Comparison of ENCODE assay signal across 8 mouse cellular contexts in the genomic region with DNA sequence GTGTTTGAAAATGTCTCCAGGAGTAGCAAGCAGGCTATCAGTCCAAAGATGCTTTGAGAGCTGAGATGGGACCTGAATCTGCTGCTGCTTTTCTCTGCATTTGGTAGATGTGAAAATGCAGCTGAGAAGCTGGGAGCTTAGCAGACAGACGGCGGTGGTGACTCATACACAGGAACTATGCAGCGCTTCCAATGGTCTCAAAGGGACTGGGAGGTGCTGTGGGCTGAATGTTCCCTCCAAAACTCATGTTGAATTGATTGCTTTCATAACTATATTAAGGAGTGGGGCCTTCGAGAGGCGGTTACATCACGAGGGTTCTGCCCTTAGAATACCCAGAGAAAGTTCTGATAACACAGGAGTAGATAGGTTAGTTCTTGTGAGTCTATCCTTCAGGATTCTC.
DNase-seq lines count a peak whose midpoint lies in the region; ATAC-seq and TF ChIP-seq lines count a peak whose summit lies in the region.

No protein-coding gene starts in this region.

- TF ChIP-seq CTCF in kidney, postnatal 0 days (IDR thresholded peaks at IDR 0.05; ENCODE audit: low read depth): no peak
- TF ChIP-seq CTCF in left cerebral cortex, adult 2 months (IDR thresholded peaks at IDR 0.05): no peak
- no peak for TF ChIP-seq CTCF in stomach, postnatal 0 days (IDR thresholded peaks at IDR 0.05; ENCODE audit: low read depth)
- TF ChIP-seq CTCF in thymus, adult 2 months (IDR thresholded peaks at IDR 0.05; ENCODE audit: borderline replicate concordance, control insufficient read depth, extremely low read depth, insufficient read depth, low read length, poor library complexity): no peak

- 69% methylated on average over 6 of the region's 6 CpGs for WGBS in kidney, postnatal 0 days
- WGBS in kidney, embryonic 15.5 days: 60% methylated on average over 6 of the region's 6 CpGs
- WGBS in stomach, postnatal 0 days: 25% methylated on average over 6 of the region's 6 CpGs
- 29% methylated on average over 6 of the region's 6 CpGs for WGBS in thymus, adult 2 months

- no peak overlapping the region for H3K27ac ChIP-seq in kidney, postnatal 0 days
- no peak overlapping the region for H3K27ac ChIP-seq in kidney, embryonic 15.5 days
- H3K27ac ChIP-seq in left cerebral cortex, adult 2 months: no peak overlapping the region
- H3K27ac ChIP-seq in stomach, postnatal 0 days (replicated peaks): peak overlapping the region; percentile 46
- H3K27ac ChIP-seq in thymus, adult 2 months (ENCODE audit: control insufficient read depth, insufficient read depth, low read length): no peak overlapping the region

- TF ChIP-seq POLR2A in thymus, adult 2 months (IDR thresholded peaks at IDR 0.05; ENCODE audit: control insufficient read depth, extremely low read depth, insufficient read depth, low read length, poor library complexity): no peak

- no peak for ATAC-seq in kidney, postnatal 0 days (replicated peaks; ENCODE audit: low FRiP score, low read depth)
- ATAC-seq in kidney, embryonic 15.5 days (replicated peaks; ENCODE audit: low FRiP score): no peak
- peak; percentile 66; the same call in 1 of the 2 replicates for ATAC-seq in stomach, postnatal 0 days (ENCODE audit: low FRiP score, low TSS enrichment)

- no peaks in the 10 kb centered on the region for H3K4me1 ChIP-seq in kidney, postnatal 0 days (replicated peaks; ENCODE audit: insufficient read depth, low read length)
- H3K4me1 ChIP-seq in kidney, embryonic 15.5 days: no peaks in the 10 kb centered on the region
- H3K4me1 ChIP-seq in stomach, postnatal 0 days (replicated peaks; ENCODE audit: control insufficient read depth, insufficient read depth): no peaks in the 10 kb centered on the region
- H3K4me1 ChIP-seq in thymus, adult 2 months (replicated peaks; ENCODE audit: control insufficient read depth, insufficient read depth, low read length): no peaks in the 10 kb centered on the region

- intact Hi-C loops in left cerebral cortex, adult 2 months (cut with DNase I): no loop called here

- no peak for TF ChIP-seq EP300 in stomach, postnatal 0 days (optimal IDR thresholded peaks at IDR 0.05)

- no peak overlapping the region for H3K9ac ChIP-seq in kidney, postnatal 0 days (ENCODE audit: low read depth, low read length)
- no peak overlapping the region for H3K9ac ChIP-seq in kidney, embryonic 15.5 days
- H3K9ac ChIP-seq in stomach, postnatal 0 days (ENCODE audit: low read length): no peak overlapping the region

- peak; percentile 42 for DNase-seq in kidney, postnatal 0 days (ENCODE audit: low spot score)
- DNase-seq in NIH3T3 (ENCODE audit: low read depth): peak; percentile 71
- DNase-seq in frontal cortex, postnatal 14 days (ENCODE audit: low spot score in 2 of 2): peak; percentile 5 to 12
- peak; percentile 17 to 26 for DNase-seq in left cerebral cortex, adult 2 months (ENCODE audit: extremely low spot score in 1 of 2, low spot score in 2 of 2)
- peak; percentile 14 for DNase-seq in stomach, postnatal 0 days (ENCODE audit: low spot score)
- DNase-seq in spleen, adult 12 weeks (ENCODE audit: low spot score): no peak
- DNase-seq in thymus, adult 2 months: no peak

- H3K27me3 ChIP-seq in kidney, postnatal 0 days (ENCODE audit: insufficient read depth, low read length): no peaks in the 10 kb centered on the region
- peaks cover 67% of the 10 kb centered on the region for H3K27me3 ChIP-seq in kidney, embryonic 15.5 days
- H3K27me3 ChIP-seq in stomach, postnatal 0 days (ENCODE audit: control insufficient read depth, insufficient read depth, low read length): no peaks in the 10 kb centered on the region
- H3K27me3 ChIP-seq in thymus, adult 2 months (ENCODE audit: control insufficient read depth, insufficient read depth, low read length): no peaks in the 10 kb centered on the region

- no peaks in the 10 kb centered on the region for H3K9me3 ChIP-seq in kidney, postnatal 0 days (replicated peaks; ENCODE audit: low read length)
- H3K9me3 ChIP-seq in kidney, embryonic 15.5 days (replicated peaks): no peaks in the 10 kb centered on the region
- no peaks in the 10 kb centered on the region for H3K9me3 ChIP-seq in stomach, postnatal 0 days (ENCODE audit: control insufficient read depth, low read length)

- H3K4me3 ChIP-seq in kidney, postnatal 0 days (replicated peaks; ENCODE audit: low read depth, low read length): no peak overlapping the region
- no peak overlapping the region for H3K4me3 ChIP-seq in kidney, embryonic 15.5 days (replicated peaks)
- H3K4me3 ChIP-seq in left cerebral cortex, adult 2 months: no peak overlapping the region
- no peak overlapping the region for H3K4me3 ChIP-seq in stomach, postnatal 0 days (ENCODE audit: low read depth, low read length)
- H3K4me3 ChIP-seq in thymus, adult 2 months (ENCODE audit: control insufficient read depth, insufficient read depth, low read length): no peak overlapping the region

- peak overlapping the region; percentile 18; the same call in 1 of the 2 replicates for H3K4me2 ChIP-seq in kidney, postnatal 0 days (ENCODE audit: low read length)
- no peak overlapping the region for H3K4me2 ChIP-seq in kidney, embryonic 15.5 days
- peak overlapping the region; percentile 37 for H3K4me2 ChIP-seq in stomach, postnatal 0 days (replicated peaks; ENCODE audit: low read depth)

- H3K36me3 ChIP-seq in kidney, postnatal 0 days (ENCODE audit: insufficient read depth, low read length): no peaks in the 10 kb centered on the region
- no peaks in the 10 kb centered on the region for H3K36me3 ChIP-seq in kidney, embryonic 15.5 days
- no peaks in the 10 kb centered on the region for H3K36me3 ChIP-seq in stomach, postnatal 0 days (ENCODE audit: control insufficient read depth, insufficient read depth, low read length)
- H3K36me3 ChIP-seq in thymus, adult 2 months (ENCODE audit: control insufficient read depth, insufficient read depth, low read length): no peaks in the 10 kb centered on the region

Comparison
In these comparisons a context has a peak if more than half of its experiments do, and no peak if none do; other contexts are left out.
1. DNase-seq: peak in kidney, postnatal 0 days (single experiment), NIH3T3 (single experiment), frontal cortex, postnatal 14 days (2 of 2), left cerebral cortex, adult 2 months (2 of 2) and stomach, postnatal 0 days (single experiment); none in spleen, adult 12 weeks (single experiment) and thymus, adult 2 months (single experiment).